Mouse (Mus musculus) urinary bladder, postnatal 25 days (tissue): ENCODE results near the gene Mup20.
"Not testable (repeated sequence)": the region's sequence is repeated elsewhere in the genome, so short reads cannot be mapped to it uniquely, and the experiment has no call there.

Experiments
- DNase-seq: peaks from one replicate; pipeline ENCODE4 v3.0.0; 2022; ENCODE audit warnings: low spot score

The Mup20 gene

DNA sequence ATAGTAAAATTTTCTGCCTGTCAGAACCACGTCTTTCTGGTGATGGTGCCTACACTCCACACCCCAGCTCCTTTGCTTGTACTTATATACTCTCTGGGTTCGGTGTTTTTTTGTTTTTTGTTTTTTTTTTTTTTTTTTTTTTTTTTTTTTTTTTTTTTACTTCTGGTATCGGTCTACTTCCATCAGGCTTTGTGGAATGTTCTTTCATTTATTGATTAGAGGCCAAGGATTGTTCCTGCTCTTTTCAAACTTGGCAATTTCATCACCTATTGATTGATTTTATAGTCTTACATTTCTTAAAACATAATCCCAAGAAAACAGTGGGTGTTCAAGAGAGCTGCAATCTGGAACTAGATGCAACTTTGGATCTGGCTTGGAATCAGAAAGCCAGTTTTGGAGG lies at the start of gene Mup20:
Mup20 (minus strand) TSS at position 101 of the 400 bp plus-strand sequence.
- DNase-seq = not testable (repeated sequence)

DNA sequence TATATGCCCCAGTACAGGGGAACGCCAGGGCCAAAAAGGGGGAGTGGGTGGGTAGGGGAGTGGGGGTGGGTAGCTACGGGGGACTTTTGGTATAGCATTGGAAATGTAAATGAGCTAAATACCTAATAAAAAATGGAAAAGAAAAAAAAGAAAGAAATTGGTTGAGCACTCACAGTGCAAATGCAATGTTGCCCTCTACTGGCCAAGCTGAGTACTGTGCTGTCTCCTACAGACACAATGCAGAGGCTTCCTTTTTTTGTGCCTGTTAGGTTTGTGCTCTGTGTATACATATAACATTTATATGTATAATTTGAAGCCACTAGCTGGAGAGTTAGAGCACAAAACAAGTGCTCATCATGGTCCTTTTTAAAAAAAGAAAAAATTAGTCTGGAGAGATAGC lies 49.4 kb upstream of the Mup20 start:
- peak; percentile 4 for DNase-seq

DNA sequence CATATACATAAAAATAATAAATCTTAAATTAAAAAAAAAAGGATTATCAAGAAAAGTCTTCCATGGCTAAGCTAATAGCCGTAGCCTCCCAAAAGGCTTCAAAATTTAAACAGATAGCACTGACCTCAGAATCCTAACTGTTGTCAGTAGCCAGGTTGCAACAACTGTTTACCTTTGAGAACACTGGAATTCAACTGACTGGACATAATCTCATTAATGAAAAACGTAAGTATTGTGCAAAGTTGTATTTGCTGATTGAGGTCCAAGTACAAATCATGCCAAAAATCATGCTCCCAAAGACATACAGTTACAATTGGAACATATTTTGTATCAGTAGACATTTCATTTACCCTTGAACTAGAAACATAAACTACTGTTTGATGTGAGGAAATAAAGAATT lies 34.0 kb upstream of the Mup20 start:
- no peak for DNase-seq

DNA sequence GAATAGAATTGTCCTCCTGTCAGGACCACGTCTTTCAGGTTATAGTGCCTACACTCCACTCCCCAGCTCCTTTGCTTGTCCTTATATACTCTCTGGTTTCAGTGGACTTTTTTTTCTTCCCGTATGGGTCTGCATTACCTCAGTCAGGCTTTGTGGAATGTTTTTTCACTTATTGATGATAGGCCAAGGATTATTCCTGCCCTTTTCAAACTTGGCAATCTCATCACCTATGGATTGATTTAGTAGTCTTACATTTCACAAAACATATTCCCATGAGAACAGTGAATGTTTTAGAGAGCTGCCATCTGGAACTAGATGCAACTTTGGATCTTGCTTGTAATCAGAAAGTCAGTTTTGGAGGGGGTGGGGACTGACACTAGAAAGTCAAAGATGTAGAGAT lies 33.3 kb upstream of the Mup20 start, which contains the start of gene Mup3:
Mup3 (minus strand) TSS at position 102 of the 400 bp plus-strand sequence.
- DNase-seq = no peak

DNA sequence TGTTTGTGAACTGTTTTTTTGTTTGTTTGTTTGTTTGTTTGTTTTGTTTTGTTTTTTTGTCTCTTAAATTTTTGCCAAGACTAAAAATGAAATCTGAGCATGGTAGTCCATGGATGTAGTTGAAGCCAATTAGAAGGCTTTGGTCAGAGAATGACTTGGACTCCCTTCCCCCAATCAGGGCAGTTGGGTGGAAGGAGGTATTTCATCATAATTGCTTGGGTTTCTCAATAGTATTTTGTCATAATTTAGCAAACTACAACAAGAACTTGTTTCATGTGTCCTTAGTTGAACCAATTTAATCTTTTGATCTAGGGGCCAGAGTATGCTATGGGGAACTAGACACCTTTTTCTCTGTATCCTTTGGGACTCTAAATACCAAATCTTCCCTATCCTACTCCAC lies 28.8 kb upstream of the Mup20 start:
- no peak for DNase-seq

DNA sequence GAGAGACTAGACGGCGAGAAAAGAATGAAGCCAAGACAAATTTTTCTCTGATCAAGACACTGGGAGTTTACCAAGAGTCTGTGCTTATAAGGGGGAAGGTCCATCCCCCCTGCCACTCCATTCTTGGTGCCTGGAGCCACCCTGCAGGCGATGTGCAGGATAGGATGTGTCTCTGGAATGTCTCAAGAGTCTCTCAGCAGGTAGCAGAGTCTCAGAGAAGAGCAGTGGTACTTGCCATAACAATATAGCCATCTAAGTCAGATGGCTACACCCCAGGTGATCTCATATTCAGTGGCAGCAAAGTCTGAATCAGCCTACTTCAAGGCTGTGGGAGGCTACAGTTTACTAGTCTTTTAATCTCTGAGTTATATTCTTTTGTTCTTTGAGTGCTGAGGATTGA lies 21.2 kb upstream of the Mup20 start:
- no peak for DNase-seq

DNA sequence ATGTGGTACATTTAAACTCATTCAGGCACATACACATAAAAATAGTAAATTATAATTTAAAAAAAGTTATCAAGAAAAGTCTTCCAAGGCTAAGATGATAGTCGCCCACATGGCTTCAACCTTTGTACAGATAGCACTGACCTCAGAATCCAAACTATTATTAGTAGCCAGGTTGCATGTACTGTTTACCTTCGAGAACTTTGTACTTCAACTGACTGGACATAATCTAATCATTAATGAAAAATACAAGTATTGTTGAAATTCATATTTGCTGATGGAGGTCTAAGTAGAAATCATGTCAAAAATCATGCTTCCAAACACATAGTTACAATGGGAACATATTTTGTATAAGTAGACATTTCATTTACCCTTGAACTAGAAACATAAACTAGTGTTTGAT lies 822 bp upstream of the Mup20 start:
- DNase-seq = not testable (repeated sequence)

DNA sequence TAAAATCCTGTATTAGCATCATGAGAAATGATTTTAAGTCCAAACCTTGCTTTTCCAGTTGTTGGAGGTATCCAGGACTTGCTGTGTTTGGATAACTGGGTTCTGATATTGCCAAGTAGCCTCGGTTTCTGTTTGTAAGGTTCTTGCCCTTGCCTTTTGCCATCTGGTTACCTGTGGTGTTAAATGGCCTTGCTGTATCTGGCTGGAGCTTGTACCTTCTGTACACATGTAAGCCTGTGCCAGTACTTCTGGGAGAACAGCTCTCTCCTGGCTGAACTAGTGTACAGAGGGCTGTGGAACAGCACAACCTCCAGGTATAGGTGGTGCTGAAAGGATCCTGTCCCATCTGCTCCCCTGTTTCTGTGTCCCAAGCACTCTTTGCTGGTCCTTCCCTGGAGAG lies 27.7 kb downstream of the Mup20 start:
- no peak for DNase-seq

DNA sequence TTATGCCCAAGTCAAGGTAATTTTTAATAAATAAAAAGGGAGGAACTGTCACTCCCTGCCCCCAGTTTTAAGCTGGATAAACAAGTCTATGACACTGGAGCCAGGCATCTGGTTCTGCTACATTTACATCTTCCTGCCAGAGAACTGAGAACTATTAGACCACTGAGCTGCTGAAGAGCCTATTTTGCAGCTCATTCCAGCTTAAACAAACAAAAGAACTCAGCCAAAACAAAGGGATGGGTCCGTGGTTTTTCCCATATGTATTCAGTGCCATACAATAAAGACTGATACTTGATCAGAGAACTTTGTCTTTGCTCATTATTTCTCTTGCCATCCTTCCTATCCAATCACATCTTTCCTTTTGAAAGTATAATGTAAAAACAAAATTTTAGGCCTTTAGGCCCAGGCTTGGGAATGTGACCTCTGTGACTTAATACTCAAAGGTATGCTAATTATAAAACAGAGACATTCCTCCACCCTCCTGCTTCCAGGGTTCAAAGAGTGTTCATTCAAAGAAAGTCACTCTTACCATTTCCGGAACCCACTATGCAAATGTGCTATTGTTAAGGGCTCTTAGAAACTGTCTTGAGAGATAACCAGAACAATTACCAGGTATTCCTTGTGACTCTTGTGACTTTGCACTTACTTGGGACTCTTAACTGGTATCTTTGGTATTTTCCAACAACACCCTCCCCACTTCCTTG lies 29.6 kb downstream of the Mup20 start:
- DNase-seq = no peak

DNA sequence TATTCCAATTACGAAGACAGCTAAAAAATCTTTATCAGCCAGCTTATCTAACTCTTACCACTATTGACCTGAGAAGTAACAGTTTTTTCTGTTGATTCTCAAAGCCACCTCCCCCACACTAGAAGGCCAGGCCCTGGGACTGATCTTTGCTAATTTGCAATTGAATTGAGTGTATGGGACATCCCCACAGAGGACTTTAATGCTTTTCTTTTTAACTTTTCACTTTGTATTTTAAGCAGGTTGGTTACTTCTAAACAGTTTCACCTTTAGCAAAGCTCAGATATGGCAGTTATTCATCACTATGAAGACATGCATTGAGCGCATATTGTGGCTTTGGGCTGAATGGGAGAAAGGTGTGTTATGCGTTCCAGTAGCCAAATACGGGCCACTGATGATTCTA lies 30.3 kb downstream of the Mup20 start:
- no peak for DNase-seq

DNA sequence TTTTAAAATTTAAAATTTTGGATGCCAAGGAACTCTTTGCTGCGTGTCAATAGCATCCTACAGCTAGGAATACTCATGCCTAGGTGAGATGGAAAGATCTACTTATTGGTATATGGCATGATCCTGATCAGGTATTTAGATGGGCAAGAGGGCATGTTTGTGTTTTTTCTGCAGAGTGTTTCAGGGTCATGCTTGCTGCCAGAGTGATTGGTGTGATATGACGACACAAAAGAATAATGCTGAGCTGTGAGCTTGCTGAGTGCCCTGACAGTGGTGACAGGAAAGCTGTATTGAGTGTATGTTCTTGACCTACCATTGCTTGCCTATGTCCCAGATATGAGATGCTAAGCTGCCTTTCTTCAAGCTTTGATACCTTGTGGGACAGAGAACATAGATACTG lies 30.8 kb downstream of the Mup20 start:
- DNase-seq = no peak

DNA sequence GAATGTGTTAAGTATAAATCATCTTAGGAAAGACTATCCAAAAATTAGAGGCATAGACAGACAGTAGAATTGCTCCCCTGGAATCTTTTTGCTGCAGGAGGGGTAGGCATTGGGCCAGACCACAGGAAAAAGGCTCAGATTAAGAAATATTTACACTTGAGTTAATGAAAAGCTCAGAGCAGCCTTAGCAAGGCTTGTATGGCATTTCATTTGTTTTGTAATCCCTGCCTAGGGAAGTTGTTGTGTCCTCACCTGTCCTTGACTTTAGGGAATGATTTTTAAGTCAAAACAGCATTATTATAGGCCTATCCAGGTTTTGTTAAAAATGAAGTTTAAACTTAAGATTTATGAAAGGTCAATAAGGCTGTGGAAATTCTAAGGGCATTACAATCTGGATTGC lies 33.4 kb downstream of the Mup20 start:
- DNase-seq = not testable (repeated sequence)
